Mouse (Mus musculus) MN1 (cell line): Measurements from ENCODE around the gene Rem2.

Experiments used
- DNase-seq: peaks from one replicate; pipeline ENCODE4 v3.0.0-alpha.2; 2016; ENCODE audit warnings: low spot score

Rem2 gene

DNA sequence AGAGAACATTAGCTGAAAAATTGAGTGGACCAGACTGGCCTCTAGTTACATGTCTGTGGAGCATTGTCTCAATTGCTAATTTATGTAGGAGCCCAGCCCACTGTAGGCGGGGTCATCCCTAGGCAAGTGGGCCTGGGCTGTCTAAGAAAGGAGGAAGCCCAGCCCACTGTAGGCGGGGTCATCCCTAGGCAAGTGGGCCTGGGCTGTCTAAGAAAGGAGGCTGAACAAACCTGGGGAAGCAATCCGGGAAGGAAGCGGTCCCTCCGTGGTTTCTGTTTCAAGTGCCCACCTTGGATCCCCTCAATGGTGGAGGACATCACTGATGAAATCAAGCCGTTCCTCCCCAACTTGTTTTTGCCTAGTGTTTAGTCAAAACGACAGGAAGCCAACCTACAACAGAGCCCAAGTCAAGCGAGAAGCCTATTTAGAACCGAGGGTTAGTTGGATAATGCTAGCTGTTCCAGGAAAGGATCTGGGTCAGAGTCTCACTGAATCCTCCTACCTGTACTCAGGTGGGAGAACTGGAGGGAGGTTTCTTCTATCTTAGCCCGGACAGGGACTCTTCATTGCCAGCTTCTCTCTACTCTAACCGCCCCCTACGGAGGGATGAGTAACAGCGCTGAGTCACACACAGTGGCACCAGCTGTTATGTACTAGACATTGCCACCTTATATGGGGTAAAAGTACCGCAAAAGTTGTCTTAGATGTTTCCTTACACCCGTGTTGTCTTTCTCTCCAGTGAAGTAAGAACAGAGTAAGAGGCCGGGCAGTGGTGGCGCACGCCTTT lies 16.6 kb downstream of the Rem2 start:
- peak; percentile 24 for DNase-seq

DNA sequence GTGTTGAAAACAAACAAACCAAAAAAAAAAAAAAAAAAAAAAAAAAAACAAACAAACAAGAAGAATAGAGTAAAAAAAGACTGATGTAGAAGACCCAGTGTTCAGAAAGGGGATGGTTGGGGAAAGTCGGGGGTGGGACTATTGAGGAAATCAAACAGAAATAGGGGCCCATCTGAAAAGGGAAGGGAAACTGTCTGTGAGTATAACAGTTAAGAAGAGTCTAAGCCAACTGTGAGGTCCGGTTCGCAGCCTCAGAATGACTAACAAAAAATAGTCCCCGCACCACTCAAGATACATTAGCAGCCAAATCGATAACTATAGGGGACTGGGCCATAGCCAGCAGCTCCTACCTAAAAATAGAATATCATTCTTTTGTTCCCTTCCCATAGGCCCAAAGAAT lies 17.3 kb downstream of the Rem2 start:
- DNase-seq = no peak

DNA sequence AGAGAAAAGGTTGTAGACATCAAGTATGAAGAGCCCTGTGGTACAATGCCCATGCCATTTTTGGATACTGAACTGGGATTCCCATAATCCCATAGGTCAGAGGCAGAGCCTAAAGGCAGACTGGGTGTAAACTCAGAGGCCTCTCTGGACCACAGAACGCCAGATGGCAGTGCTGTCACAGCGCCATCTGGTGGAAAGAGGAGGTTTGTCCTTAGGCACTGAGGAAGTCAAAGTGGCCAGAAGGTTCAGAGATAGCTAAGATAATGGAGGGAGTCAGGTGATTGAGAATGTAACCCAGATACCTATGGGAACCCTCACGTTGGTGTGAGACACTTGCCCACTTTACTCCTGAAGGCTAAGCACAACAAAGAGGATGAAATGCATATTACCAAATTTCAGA lies 18.3 kb downstream of the Rem2 start:
- DNase-seq = peak; percentile 43

DNA sequence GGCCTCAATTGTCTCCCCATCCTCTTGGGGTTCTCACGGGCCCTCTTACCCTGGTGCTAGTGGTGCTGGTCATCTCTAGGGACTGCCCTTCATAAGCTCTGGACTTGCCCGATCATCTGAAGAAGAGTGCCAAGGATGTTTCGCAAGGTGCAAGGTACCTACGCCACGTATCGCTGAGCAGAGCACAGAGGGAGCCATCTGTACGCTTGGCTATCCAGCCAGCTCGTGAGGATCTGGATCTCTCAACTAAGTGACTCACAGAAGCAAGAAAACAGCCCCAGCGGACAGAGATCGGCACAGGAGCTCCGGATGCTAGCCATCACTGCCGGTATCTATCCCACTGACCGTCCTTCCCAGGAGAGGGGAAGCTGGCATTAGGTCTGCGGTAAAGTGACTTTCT lies 20.8 kb downstream of the Rem2 start:
- DNase-seq = no peak

DNA sequence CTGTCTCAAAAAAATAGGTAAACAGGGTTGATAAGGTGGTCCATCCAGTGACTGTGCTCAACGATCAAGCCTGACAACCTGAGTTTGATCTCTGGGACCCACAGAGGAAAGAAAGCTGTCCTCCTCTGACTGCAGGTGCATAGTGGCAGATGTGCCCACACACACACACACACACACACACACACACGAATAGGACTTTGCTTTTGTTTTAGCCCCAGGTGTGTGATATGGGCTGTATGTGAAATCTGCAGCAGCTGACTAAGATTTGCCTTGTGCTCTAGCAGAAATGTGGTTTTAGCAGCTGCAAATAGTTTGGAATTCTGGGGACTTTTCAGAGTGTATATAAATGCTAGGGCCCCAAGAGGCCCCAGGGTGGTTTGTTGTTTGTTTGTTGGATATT lies 23.4 kb downstream of the Rem2 start:
- no peak for DNase-seq

GRCm38 (mm10) chr14:54501365-54501764 lies 25.5 kb downstream of the Rem2 start:
- DNase-seq = no peak

GRCm38 (mm10) chr14:54503092-54503491 lies 27.2 kb downstream of the Rem2 start:
- DNase-seq = no peak

DNA sequence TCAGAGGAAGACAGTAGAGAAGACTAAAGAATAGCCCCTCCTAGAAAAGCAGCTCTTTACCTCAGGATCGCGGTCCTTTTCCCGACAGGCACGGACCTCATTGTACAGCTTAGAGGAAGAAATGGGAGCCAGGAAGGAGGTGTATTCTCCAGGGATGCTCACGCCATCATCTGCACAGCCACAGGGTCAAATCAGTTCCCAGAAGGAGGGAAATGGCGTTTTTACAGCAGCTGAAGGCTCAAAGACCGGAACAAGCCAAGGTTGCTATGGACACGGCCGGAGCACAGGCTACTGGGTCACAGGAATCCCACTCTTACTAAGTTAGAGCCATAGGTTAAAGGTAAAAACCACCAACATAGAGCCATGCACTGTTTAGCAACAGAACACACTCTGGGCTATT lies 33.9 kb downstream of the Rem2 start:
- no peak for DNase-seq

GRCm38 (mm10) chr14:54516710-54517310 lies 40.9 kb downstream of the Rem2 start:
- DNase-seq = no peak

- DNase-seq = no peak
Measured at GRCm38 (mm10) chr14:54523600-54523999, 47.7 kb downstream of the Rem2 start.

DNA sequence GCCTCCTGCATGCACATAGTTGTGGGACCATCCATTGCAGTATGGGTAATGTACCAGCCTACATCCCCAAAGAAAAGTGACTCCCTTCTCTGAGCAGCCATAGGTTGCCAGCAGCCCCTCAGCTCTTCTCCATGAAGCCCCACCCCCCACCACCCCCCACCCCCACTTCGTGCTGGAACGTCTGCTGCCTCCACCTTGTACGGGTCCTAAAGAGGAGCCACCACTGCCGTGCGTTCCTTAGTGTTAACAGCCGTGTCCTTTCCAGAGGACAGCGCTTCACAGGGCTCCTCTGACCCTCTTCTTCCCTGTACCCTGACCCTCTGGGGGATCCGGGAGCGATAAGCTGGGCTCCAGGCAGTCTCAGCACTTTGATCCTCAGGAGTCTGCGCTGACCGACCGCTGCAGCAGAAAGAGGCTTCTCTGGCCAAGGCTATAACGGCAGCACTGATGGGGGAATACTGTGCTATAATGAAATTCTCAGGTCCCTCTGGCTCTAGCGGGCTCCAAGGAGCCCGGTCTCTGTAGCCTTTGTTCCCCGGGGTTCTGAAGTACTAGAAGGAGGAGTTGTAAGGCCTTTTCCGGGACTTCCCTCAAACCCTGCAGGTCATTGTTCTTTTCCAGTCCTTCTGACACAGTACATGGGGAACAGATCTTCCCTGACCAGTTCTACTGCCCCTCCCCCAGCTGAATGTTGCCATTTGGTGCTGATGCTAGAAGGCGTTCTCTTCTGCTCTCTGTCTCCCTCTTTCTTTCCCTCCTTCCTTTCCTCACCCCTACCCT lies 51.5 kb downstream of the Rem2 start:
- DNase-seq = peak; percentile 65

DNA sequence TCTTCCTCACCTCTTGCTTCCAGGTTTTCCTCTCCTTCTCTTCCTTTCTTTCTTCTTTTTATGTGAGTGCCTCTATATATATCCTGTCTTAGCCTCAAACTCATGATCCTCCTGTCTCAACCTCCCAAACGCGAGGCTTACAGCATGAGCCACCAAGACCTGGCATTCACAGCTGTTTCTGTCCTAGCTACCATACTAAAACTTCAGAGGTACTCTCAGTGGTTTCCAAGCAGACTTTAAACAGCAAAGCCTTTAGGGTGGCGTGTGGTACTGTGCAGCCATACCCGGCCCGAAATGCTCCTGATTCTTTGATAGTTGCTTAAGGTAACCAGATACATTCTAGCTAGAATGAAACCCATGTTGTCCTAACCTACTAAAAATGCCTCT lies 52.1 kb downstream of the Rem2 start:
- peak; percentile 40 for DNase-seq

DNA sequence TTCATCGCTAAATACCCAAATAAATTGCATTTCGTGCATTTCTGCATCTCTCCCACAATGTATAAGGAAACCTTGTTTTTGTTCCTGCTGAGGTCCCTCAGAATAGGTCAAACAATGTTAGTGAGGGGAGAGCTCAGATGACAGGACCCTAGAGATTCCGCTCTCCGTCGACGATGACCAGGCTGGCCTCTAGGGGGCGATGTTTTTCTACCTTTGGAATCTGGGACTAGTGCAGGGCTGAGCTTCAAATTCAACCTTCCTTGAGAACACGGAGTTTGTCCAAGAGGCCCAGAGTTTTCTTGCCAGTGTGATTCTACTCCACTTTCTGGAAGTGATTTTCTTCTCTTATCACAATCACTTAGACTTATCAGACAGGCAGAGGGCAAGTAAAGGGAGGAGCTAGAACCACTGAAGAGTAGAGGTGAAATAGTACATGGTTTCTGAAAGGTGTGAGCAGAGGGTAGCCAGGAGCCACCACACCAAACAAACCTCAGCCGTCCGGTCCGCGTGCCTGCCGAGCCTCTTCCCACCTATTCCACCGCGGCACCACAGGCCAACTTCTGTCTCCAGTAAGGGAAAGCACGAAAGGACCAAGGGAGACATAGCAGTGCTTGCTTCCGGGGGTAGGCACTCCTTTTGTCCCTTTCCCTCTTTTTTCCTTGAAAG lies 52.7 kb downstream of the Rem2 start:
- peak; percentile 87 for DNase-seq
